Mouse (Mus musculus): ENCODE measurements around the gene Pde5a. TPM values are rescaled to one million over a fixed set of nuclear protein-coding genes. Genes with fewer than 3 reads are reported as not detected.

Gene Pde5a
- total RNA-seq, 1 experiment from 2014 or later = 9.5 TPM

GRCm38 (mm10) chr3:122828270-122829058, 99.7 kb downstream of the Pde5a start:
- ATAC-seq (ENCODE audit: extremely low read depth, insufficient number of reproducible peaks, low FRiP score, poor library complexity, severe bottlenecking) = no peak

GRCm38 (mm10) chr3:122834519-122834918, 105.8 kb downstream of the Pde5a start:
- no peak for ATAC-seq (ENCODE audit: extremely low read depth, insufficient number of reproducible peaks, low FRiP score, poor library complexity, severe bottlenecking)

- ATAC-seq (ENCODE audit: extremely low read depth, insufficient number of reproducible peaks, low FRiP score, poor library complexity, severe bottlenecking) = no peak
Measured at GRCm38 (mm10) chr3:122835097-122835850, 106.5 kb downstream of the Pde5a start.

GRCm38 (mm10) chr3:122837639-122838038, 108.9 kb downstream of the Pde5a start:
- no peak for ATAC-seq (ENCODE audit: extremely low read depth, insufficient number of reproducible peaks, low FRiP score, poor library complexity, severe bottlenecking)

- ATAC-seq (ENCODE audit: extremely low read depth, insufficient number of reproducible peaks, low FRiP score, poor library complexity, severe bottlenecking) = no peak
Measured at GRCm38 (mm10) chr3:122848410-122849034, 119.8 kb downstream of the Pde5a start.

- no peak for ATAC-seq (ENCODE audit: extremely low read depth, insufficient number of reproducible peaks, low FRiP score, poor library complexity, severe bottlenecking)
Measured at GRCm38 (mm10) chr3:122855149-122855548, 126.4 kb downstream of the Pde5a start.

- ATAC-seq (ENCODE audit: extremely low read depth, insufficient number of reproducible peaks, low FRiP score, poor library complexity, severe bottlenecking) = no peak
Measured at GRCm38 (mm10) chr3:122859829-122860228, 131.1 kb downstream of the Pde5a start.

- ATAC-seq (ENCODE audit: extremely low read depth, insufficient number of reproducible peaks, low FRiP score, poor library complexity, severe bottlenecking) = no peak
Measured at GRCm38 (mm10) chr3:122860573-122861498, 132.1 kb downstream of the Pde5a start.

GRCm38 (mm10) chr3:122865092-122865491, 136.3 kb downstream of the Pde5a start:
- no peak for ATAC-seq (ENCODE audit: extremely low read depth, insufficient number of reproducible peaks, low FRiP score, poor library complexity, severe bottlenecking)

GRCm38 (mm10) chr3:122868270-122868669, 139.5 kb downstream of the Pde5a start:
- no peak for ATAC-seq (ENCODE audit: extremely low read depth, insufficient number of reproducible peaks, low FRiP score, poor library complexity, severe bottlenecking)

GRCm38 (mm10) chr3:122871596-122871995, 142.8 kb downstream of the Pde5a start:
- ATAC-seq (ENCODE audit: extremely low read depth, insufficient number of reproducible peaks, low FRiP score, poor library complexity, severe bottlenecking) = no peak

- no peak for ATAC-seq (ENCODE audit: extremely low read depth, insufficient number of reproducible peaks, low FRiP score, poor library complexity, severe bottlenecking)
Measured at GRCm38 (mm10) chr3:122876870-122877269, 148.1 kb downstream of the Pde5a start.

- no peak for ATAC-seq (ENCODE audit: extremely low read depth, insufficient number of reproducible peaks, low FRiP score, poor library complexity, severe bottlenecking)
Measured at GRCm38 (mm10) chr3:122877543-122877942, 148.8 kb downstream of the Pde5a start.

GRCm38 (mm10) chr3:122878705-122879315, 150.1 kb downstream of the Pde5a start:
- no peak for ATAC-seq (ENCODE audit: extremely low read depth, insufficient number of reproducible peaks, low FRiP score, poor library complexity, severe bottlenecking)

- ATAC-seq (ENCODE audit: extremely low read depth, insufficient number of reproducible peaks, low FRiP score, poor library complexity, severe bottlenecking) = no peak
Measured at GRCm38 (mm10) chr3:122887505-122888301, 159.0 kb downstream of the Pde5a start.

- ATAC-seq (ENCODE audit: extremely low read depth, insufficient number of reproducible peaks, low FRiP score, poor library complexity, severe bottlenecking) = no peak
Measured at GRCm38 (mm10) chr3:122888371-122888819, 159.6 kb downstream of the Pde5a start.

GRCm38 (mm10) chr3:122894772-122895171, 166.0 kb downstream of the Pde5a start, which contains the start of gene Fabp2:
Fabp2 (plus strand) TSS chr3:122895072.
- no peak for ATAC-seq (ENCODE audit: extremely low read depth, insufficient number of reproducible peaks, low FRiP score, poor library complexity, severe bottlenecking)

Measured in neutrophil, adult 5-6 weeks (primary cell).